Mouse (Mus musculus) CH12.LX (cell line): ENCODE measurements at regions not wholly inside any gene's neighbourhood (a gene's known extent, or its start where the extent isn't known, plus 50 kb on each side); places are given as distances from the start of the nearest gene placed in this dataset.

ENCODE experiments used
- DNase-seq: peaks from one replicate; pipeline ENCODE4 v3.0.0-alpha.2; 2013; ENCODE audit errors: extremely low read depth
- H3K27ac ChIP-seq: 2 replicates; pipeline ENCODE4 v1.5.1; 2012; ENCODE audit warnings: low read depth, mild to moderate bottlenecking, control low read depth, moderate library complexity; ENCODE audit not compliant: insufficient read depth
- H3K27me3 ChIP-seq: replicated peaks from 2 replicates; pipeline ENCODE3; 2012; ENCODE audit warnings: inconsistent platforms
- H3K36me3 ChIP-seq, 2 experiments: replicated peaks in 1 of 2; 2 replicates each; pipeline versions ENCODE3 to v1.6.1; 2012; ENCODE audit warnings: inconsistent platforms in 1 of 2, low read length in 1 of 2, mild to moderate bottlenecking in 1 of 2, mixed read lengths in 1 of 2, moderate library complexity in 1 of 2; ENCODE audit not compliant: control insufficient read depth in 1 of 2, insufficient read depth in 1 of 2
- H3K4me1 ChIP-seq, 2 experiments: 2 replicates each; pipeline ENCODE4 v1.6.1; 2012; ENCODE audit warnings: inconsistent platforms in 1 of 2, moderate library complexity in 1 of 2; ENCODE audit not compliant: insufficient read depth in 2 of 2, control insufficient read depth in 1 of 2
- H3K4me2 ChIP-seq: 2 replicates; pipeline ENCODE4 v1.6.1; 2012; ENCODE audit warnings: low read depth, mild to moderate bottlenecking, control low read depth; ENCODE audit not compliant: poor library complexity, insufficient read depth, severe bottlenecking
- H3K4me3 ChIP-seq, 3 experiments: fragments of 150-350 bp in 1 of 3; sonication (generic) in 1 of 3; replicated peaks in 1 of 3; 2 replicates each; pipeline versions ENCODE3 to v1.5.1; 2011 to 2012; ENCODE audit warnings: low read depth in 2 of 3, low read length in 2 of 3, mild to moderate bottlenecking in 2 of 3, moderate library complexity in 2 of 3, control low read depth in 1 of 3, improper control_type of control experiment in 1 of 3, inconsistent platforms in 1 of 3, mixed read lengths in 1 of 3; ENCODE audit not compliant: poor library complexity in 1 of 3
- H3K79me2 ChIP-seq: replicated peaks from 2 replicates; pipeline ENCODE4 v1.6.1; 2012; ENCODE audit warnings: mild to moderate bottlenecking, moderate library complexity; ENCODE audit not compliant: control insufficient read depth, poor library complexity, insufficient read depth, severe bottlenecking; ENCODE audit errors: extremely low read depth
- H3K9ac ChIP-seq: 2 replicates; pipeline ENCODE4 v1.6.1; 2012; ENCODE audit warnings: low read depth, mild to moderate bottlenecking, control low read depth, moderate library complexity; ENCODE audit not compliant: insufficient read depth
- H3K9me3 ChIP-seq: replicated peaks from 2 replicates; pipeline ENCODE3; 2012; ENCODE audit warnings: low read length, inconsistent platforms, mixed read lengths
- BHLHE40 ChIP-seq: IDR thresholded peaks from 2 replicates; pipeline ENCODE4 v1.6.1; 2011; ENCODE audit warnings: mild to moderate bottlenecking, low read depth, low read length, improper control_type of control experiment
- CHD2 ChIP-seq: IDR thresholded peaks from 2 replicates; pipeline ENCODE4 v1.6.1; 2011; ENCODE audit warnings: low read length, improper control_type of control experiment
- E2F4 ChIP-seq: IDR thresholded peaks from 2 replicates; pipeline ENCODE4 v1.6.1; 2011; ENCODE audit warnings: low read depth, low read length, improper control_type of control experiment; ENCODE audit not compliant: insufficient replicate concordance
- EP300 ChIP-seq: IDR thresholded peaks from 2 replicates; pipeline ENCODE4 v1.6.1; 2011; ENCODE audit warnings: low read length, improper control_type of control experiment
- GABPA ChIP-seq: IDR thresholded peaks from 2 replicates; pipeline ENCODE4 v1.6.1; 2012; ENCODE audit warnings: low read depth, low read length, improper control_type of control experiment, inconsistent platforms; ENCODE audit not compliant: insufficient replicate concordance
- JUND ChIP-seq: conservative IDR thresholded peaks from 2 replicates; pipeline ENCODE4 v1.6.1; 2011; ENCODE audit warnings: low read depth, low read length, improper control_type of control experiment
- KAT2A ChIP-seq: IDR thresholded peaks from 2 replicates; pipeline ENCODE4 v1.6.1; 2012; ENCODE audit warnings: low read length, improper control_type of control experiment, inconsistent platforms; ENCODE audit not compliant: insufficient replicate concordance
- MAFK ChIP-seq: IDR thresholded peaks from 2 replicates; pipeline ENCODE4 v1.6.1; 2011; ENCODE audit warnings: low read length, improper control_type of control experiment; ENCODE audit not compliant: insufficient replicate concordance
- MXI1 ChIP-seq: IDR thresholded peaks from 2 replicates; pipeline ENCODE4 v1.6.1; 2011; ENCODE audit warnings: mild to moderate bottlenecking, low read depth, low read length, improper control_type of control experiment
- NELFE ChIP-seq: IDR thresholded peaks from 2 replicates; pipeline ENCODE4 v1.6.1; 2011; ENCODE audit warnings: low read depth, low read length, improper control_type of control experiment
- PAX5 ChIP-seq: IDR thresholded peaks from 2 replicates; pipeline ENCODE4 v1.6.1; 2012; ENCODE audit warnings: low read length, inconsistent platforms, mixed read lengths
- POLR2AphosphoS2 ChIP-seq: IDR thresholded peaks from 2 replicates; pipeline ENCODE4 v1.6.1; 2011; ENCODE audit warnings: low read depth, low read length, improper control_type of control experiment
- RAD21 ChIP-seq: IDR thresholded peaks from 2 replicates; pipeline ENCODE4 v1.6.1; 2011; ENCODE audit warnings: low read depth, mild to moderate bottlenecking, low read length, improper control_type of control experiment, moderate library complexity
- SIN3A ChIP-seq: IDR thresholded peaks from 2 replicates; pipeline ENCODE4 v1.6.1; 2012; ENCODE audit warnings: low read length, improper control_type of control experiment, inconsistent platforms
- TBP ChIP-seq: conservative IDR thresholded peaks from 2 replicates; pipeline ENCODE4 v1.6.1; 2011; ENCODE audit warnings: low read depth, low read length, improper control_type of control experiment
- USF1 ChIP-seq: IDR thresholded peaks from 2 replicates; pipeline ENCODE4 v1.6.1; 2014; ENCODE audit warnings: low read depth, mild to moderate bottlenecking, inconsistent platforms, low read length, improper control_type of control experiment
- USF2 ChIP-seq: conservative IDR thresholded peaks from 2 replicates; pipeline ENCODE4 v1.6.1; 2011; ENCODE audit warnings: low read depth, low read length, improper control_type of control experiment
- ZC3H11A ChIP-seq: IDR thresholded peaks from 2 replicates; pipeline ENCODE4 v1.6.1; 2012; ENCODE audit warnings: low read depth, mild to moderate bottlenecking, inconsistent platforms, low read length, improper control_type of control experiment
- ZKSCAN1 ChIP-seq: IDR thresholded peaks from 2 replicates; pipeline ENCODE4 v1.6.1; 2012; ENCODE audit warnings: low read depth, inconsistent platforms, low read length, improper control_type of control experiment, borderline replicate concordance
- dilution Hi-C: fragments of 300-500 bp; cut with MboI; formaldehyde crosslinking; loops from 2 replicates; pipeline ENCODE4 v1.14.3; 2020; ENCODE audit warnings: low sequenced_read_pairs; ENCODE audit not compliant: extremely low pct_unique_long_range_greater_than_20kb, extremely low pct_ligation_motif_present
- in situ Hi-C: fragments of 300-500 bp; cut with MboI; formaldehyde crosslinking; loops from 3 replicates; pipeline ENCODE4 v1.14.3; 2019; ENCODE audit warnings: low sequenced_read_pairs, low pct_ligation_motif_present, low pct_unique_long_range_greater_than_20kb, mixed read lengths

GRCm38 (mm10) chr9:84779125-84779524 is 533.4 kb upstream of the Gm11114 start:
- dilution Hi-C loops, result no loop called here
- Histone ChIP-seq H3K4me2 (no peak overlapping the region), H3K27me3 (no peaks in the 10 kb centered on the region), H3K9me3 (no peaks in the 10 kb centered on the region), H3K36me3 (no peaks in the 10 kb centered on the region), H3K4me1 (peaks cover 0 to 9% of the 10 kb centered on the region in 2 experiments; a peak in 2 of 4 replicates), H3K79me2 (no peaks in the 10 kb centered on the region), H3K9ac (no peak overlapping the region), H3K4me3 (no peak overlapping the region), H3K27ac (no peak overlapping the region)
- peak; percentile 6 for DNase-seq
- in situ Hi-C loops, result loop anchor here (25.0 kb wide), 1 partner anchor 808 kb away; no protein-coding TSS in a partner anchor
- TF ChIP-seq POLR2AphosphoS2 (no peak), ZC3H11A (no peak), MXI1 (no peak), USF1 (no peak), RAD21 (no peak), GABPA (no peak), SIN3A (no peak), JUND (no peak), KAT2A (no peak), BHLHE40 (no peak), PAX5 (no peak)

DNA sequence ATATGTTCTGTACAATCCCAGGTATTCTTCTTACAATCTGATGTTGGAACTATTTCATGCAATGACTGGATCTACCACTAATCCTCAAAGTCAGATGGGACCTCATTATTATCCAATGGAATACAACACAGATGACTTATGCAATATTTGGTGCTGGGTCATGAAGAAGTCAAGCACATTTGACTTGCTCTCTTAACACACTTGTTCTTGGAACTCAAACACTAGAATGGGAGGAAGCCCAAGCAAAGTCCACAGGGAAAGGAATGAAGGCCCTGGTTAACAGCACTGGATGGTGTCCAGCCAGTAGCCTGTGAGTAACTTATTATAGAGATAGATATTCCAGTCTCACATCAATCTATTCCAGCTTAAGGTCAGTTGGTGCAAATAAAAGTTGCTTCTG is 486.8 kb upstream of the Gm11114 start:
- Histone ChIP-seq H3K27me3 (no peaks in the 10 kb centered on the region), H3K9ac (no peak overlapping the region), H3K27ac (no peak overlapping the region), H3K9me3 (no peaks in the 10 kb centered on the region), H3K36me3 (no peaks in the 10 kb centered on the region), H3K4me3 (no peak overlapping the region), H3K4me1 (no peaks in the 10 kb centered on the region), H3K79me2 (no peaks in the 10 kb centered on the region), H3K4me2 (no peak overlapping the region)
- DNase-seq, result no peak
- dilution Hi-C loops (no loop called here), in situ Hi-C loops (no loop called here)
- TF ChIP-seq USF1, result no peak
- TF ChIP-seq CHD2, result no peak
- no peak for TF ChIP-seq MAFK
- TF ChIP-seq MXI1, result no peak
- no peak for TF ChIP-seq E2F4
- TF ChIP-seq EP300, result no peak
- TF ChIP-seq NELFE, result no peak
- TF ChIP-seq PAX5, result no peak
- TF ChIP-seq TBP, result no peak
- no peak for TF ChIP-seq JUND
- TF ChIP-seq USF2, result no peak
- TF ChIP-seq ZKSCAN1, result no peak
